Mouse (Mus musculus): ENCODE results near the gene Tenm2. TPM values are rescaled to one million over a fixed set of nuclear protein-coding genes. Genes with fewer than 3 reads are reported as not detected.

The Tenm2 gene
- polyA plus RNA-seq, 1 experiment: 0.13 TPM

- 52% methylated on average over 12 of the region's 12 CpGs for WGBS
These were observed 839.7 kb downstream of the Tenm2 start for GRCm38 (mm10) chr11:36395803-36396710.

GRCm38 (mm10) chr11:36384696-36385095, 851.1 kb downstream of the Tenm2 start:
- 79% methylated on average over 5 of the region's 5 CpGs for WGBS

More at GRCm38 (mm10) chr11:36395803-36396710, 839.7 kb downstream of the Tenm2 start:
- H3K27ac ChIP-seq (ENCODE audit: insufficient read depth, low read depth, low read length): no peak overlapping the region
- H3K27me3 ChIP-seq (ENCODE audit: control insufficient read depth, insufficient read depth, low read length): no peaks in the 10 kb centered on the region
- H3K4me3 ChIP-seq (ENCODE audit: low read depth, low read length): no peak overlapping the region
- no peak for TF ChIP-seq CTCF (IDR thresholded peaks at IDR 0.05; ENCODE audit: extremely low read depth, insufficient read length, insufficient replicate concordance, low read depth, low read length)
- no peaks in the 10 kb centered on the region for H3K36me3 ChIP-seq (ENCODE audit: control insufficient read depth, insufficient read depth, low read length)
- no peaks in the 10 kb centered on the region for H3K4me1 ChIP-seq (ENCODE audit: control insufficient read depth, insufficient read depth, insufficient read length, low read length)

GRCm38 (mm10) chr11:36371814-36372213, 864.0 kb downstream of the Tenm2 start:
- no peak for TF ChIP-seq CTCF (IDR thresholded peaks at IDR 0.05; ENCODE audit: extremely low read depth, insufficient read length, insufficient replicate concordance, low read depth, low read length)
- TF ChIP-seq POLR2A (IDR thresholded peaks at IDR 0.05; ENCODE audit: low read depth, low read length): no peak
- 91% methylated on average over 7 of the region's 7 CpGs for WGBS
- no peak overlapping the region for H3K4me3 ChIP-seq (ENCODE audit: low read depth, low read length)

More at GRCm38 (mm10) chr11:36384696-36385095, 851.1 kb downstream of the Tenm2 start:
- H3K36me3 ChIP-seq (ENCODE audit: control insufficient read depth, insufficient read depth, low read length): no peaks in the 10 kb centered on the region
- no peak for TF ChIP-seq CTCF (IDR thresholded peaks at IDR 0.05; ENCODE audit: extremely low read depth, insufficient read length, insufficient replicate concordance, low read depth, low read length)
- no peak for TF ChIP-seq POLR2A (IDR thresholded peaks at IDR 0.05; ENCODE audit: low read depth, low read length)
- no peak overlapping the region for H3K27ac ChIP-seq (ENCODE audit: insufficient read depth, low read depth, low read length)
- no peaks in the 10 kb centered on the region for H3K4me1 ChIP-seq (ENCODE audit: control insufficient read depth, insufficient read depth, insufficient read length, low read length)
- no peak overlapping the region for H3K4me3 ChIP-seq (ENCODE audit: low read depth, low read length)
- H3K27me3 ChIP-seq (ENCODE audit: control insufficient read depth, insufficient read depth, low read length): no peaks in the 10 kb centered on the region

GRCm38 (mm10) chr11:36365067-36365466, 870.7 kb downstream of the Tenm2 start:
- TF ChIP-seq CTCF (IDR thresholded peaks at IDR 0.05; ENCODE audit: extremely low read depth, insufficient read length, insufficient replicate concordance, low read depth, low read length) (no peak), POLR2A (IDR thresholded peaks at IDR 0.05; ENCODE audit: low read depth, low read length) (no peak)
- Histone ChIP-seq H3K4me1 (ENCODE audit: control insufficient read depth, insufficient read depth, insufficient read length, low read length) (no peaks in the 10 kb centered on the region), H3K4me3 (ENCODE audit: low read depth, low read length) (no peak overlapping the region), H3K27ac (ENCODE audit: insufficient read depth, low read depth, low read length) (no peak overlapping the region), H3K27me3 (ENCODE audit: control insufficient read depth, insufficient read depth, low read length) (no peaks in the 10 kb centered on the region), H3K36me3 (ENCODE audit: control insufficient read depth, insufficient read depth, low read length) (no peaks in the 10 kb centered on the region)
- WGBS: 86% methylated on average over 5 of the region's 5 CpGs

More at GRCm38 (mm10) chr11:36371814-36372213, 864.0 kb downstream of the Tenm2 start:
- Histone ChIP-seq H3K27ac (ENCODE audit: insufficient read depth, low read depth, low read length) (no peak overlapping the region), H3K4me1 (ENCODE audit: control insufficient read depth, insufficient read depth, insufficient read length, low read length) (no peaks in the 10 kb centered on the region), H3K27me3 (ENCODE audit: control insufficient read depth, insufficient read depth, low read length) (no peaks in the 10 kb centered on the region), H3K36me3 (ENCODE audit: control insufficient read depth, insufficient read depth, low read length) (no peaks in the 10 kb centered on the region)

- H3K4me1 ChIP-seq (ENCODE audit: control insufficient read depth, insufficient read depth, insufficient read length, low read length): no peaks in the 10 kb centered on the region
- 67% methylated on average over 9 of the region's 9 CpGs for WGBS
- H3K4me3 ChIP-seq (ENCODE audit: low read depth, low read length): no peak overlapping the region
- no peak for TF ChIP-seq CTCF (IDR thresholded peaks at IDR 0.05; ENCODE audit: extremely low read depth, insufficient read length, insufficient replicate concordance, low read depth, low read length)
- TF ChIP-seq POLR2A (IDR thresholded peaks at IDR 0.05; ENCODE audit: low read depth, low read length): no peak
- no peak overlapping the region for H3K27ac ChIP-seq (ENCODE audit: insufficient read depth, low read depth, low read length)
- no peaks in the 10 kb centered on the region for H3K36me3 ChIP-seq (ENCODE audit: control insufficient read depth, insufficient read depth, low read length)
- no peaks in the 10 kb centered on the region for H3K27me3 ChIP-seq (ENCODE audit: control insufficient read depth, insufficient read depth, low read length)
These were observed 871.3 kb downstream of the Tenm2 start for GRCm38 (mm10) chr11:36364441-36364840.

- H3K27ac ChIP-seq (ENCODE audit: insufficient read depth, low read depth, low read length): no peak overlapping the region
- H3K27me3 ChIP-seq (ENCODE audit: control insufficient read depth, insufficient read depth, low read length): no peaks in the 10 kb centered on the region
- no peak overlapping the region for H3K4me3 ChIP-seq (ENCODE audit: low read depth, low read length)
- no peak for TF ChIP-seq POLR2A (IDR thresholded peaks at IDR 0.05; ENCODE audit: low read depth, low read length)
- TF ChIP-seq CTCF (IDR thresholded peaks at IDR 0.05; ENCODE audit: extremely low read depth, insufficient read length, insufficient replicate concordance, low read depth, low read length): no peak
- H3K36me3 ChIP-seq (ENCODE audit: control insufficient read depth, insufficient read depth, low read length): no peaks in the 10 kb centered on the region
- 90% methylated on average over 8 of the region's 8 CpGs for WGBS
- no peaks in the 10 kb centered on the region for H3K4me1 ChIP-seq (ENCODE audit: control insufficient read depth, insufficient read depth, insufficient read length, low read length)
These were observed 873.2 kb downstream of the Tenm2 start for GRCm38 (mm10) chr11:36362514-36362913.

GRCm38 (mm10) chr11:36353252-36353651, 882.5 kb downstream of the Tenm2 start:
- 90% methylated on average over 1 of the region's 1 CpGs for WGBS
- no peaks in the 10 kb centered on the region for H3K27me3 ChIP-seq (ENCODE audit: control insufficient read depth, insufficient read depth, low read length)
- no peak overlapping the region for H3K4me3 ChIP-seq (ENCODE audit: low read depth, low read length)
- H3K27ac ChIP-seq (ENCODE audit: insufficient read depth, low read depth, low read length): no peak overlapping the region
- TF ChIP-seq POLR2A (IDR thresholded peaks at IDR 0.05; ENCODE audit: low read depth, low read length): no peak
- TF ChIP-seq CTCF (IDR thresholded peaks at IDR 0.05; ENCODE audit: extremely low read depth, insufficient read length, insufficient replicate concordance, low read depth, low read length): no peak
- H3K4me1 ChIP-seq (ENCODE audit: control insufficient read depth, insufficient read depth, insufficient read length, low read length): no peaks in the 10 kb centered on the region
- H3K36me3 ChIP-seq (ENCODE audit: control insufficient read depth, insufficient read depth, low read length): no peaks in the 10 kb centered on the region

Data from small intestine, adult 2 months (tissue).